Mouse (Mus musculus) hematopoietic stem cell, adult 5-6 weeks (primary cell): Measurements from ENCODE around the gene Efna4. TPM values are rescaled to one million over a fixed set of nuclear protein-coding genes. Genes with fewer than 3 reads are reported as not detected.

Experiments
- ATAC-seq, 2 experiments: fragments of 125-278 bp in 1 of 2; replicated peaks in 1 of 2; 2 replicates each; pipeline ENCODE4 v1.8.0; 2016 to 2017; ENCODE audit warnings: inconsistent platforms in 2 of 2, mild to moderate bottlenecking in 2 of 2, moderate number of reproducible peaks in 2 of 2, low read depth in 1 of 2, moderate TSS enrichment in 1 of 2; ENCODE audit not compliant: low FRiP score in 2 of 2, poor library complexity in 2 of 2, severe bottlenecking in 2 of 2, insufficient read depth in 1 of 2, low TSS enrichment in 1 of 2
- total RNA-seq: library from RNA; stranded (forward); fragments of 172-1452, 232-1000 nt; gene quantifications from 2 replicates; pipeline ENCODE4 v1.2.3, GENCODE M21; 2017

The Efna4 gene
- total RNA-seq, 1 experiment from 2014 or later = 0.99 TPM

DNA sequence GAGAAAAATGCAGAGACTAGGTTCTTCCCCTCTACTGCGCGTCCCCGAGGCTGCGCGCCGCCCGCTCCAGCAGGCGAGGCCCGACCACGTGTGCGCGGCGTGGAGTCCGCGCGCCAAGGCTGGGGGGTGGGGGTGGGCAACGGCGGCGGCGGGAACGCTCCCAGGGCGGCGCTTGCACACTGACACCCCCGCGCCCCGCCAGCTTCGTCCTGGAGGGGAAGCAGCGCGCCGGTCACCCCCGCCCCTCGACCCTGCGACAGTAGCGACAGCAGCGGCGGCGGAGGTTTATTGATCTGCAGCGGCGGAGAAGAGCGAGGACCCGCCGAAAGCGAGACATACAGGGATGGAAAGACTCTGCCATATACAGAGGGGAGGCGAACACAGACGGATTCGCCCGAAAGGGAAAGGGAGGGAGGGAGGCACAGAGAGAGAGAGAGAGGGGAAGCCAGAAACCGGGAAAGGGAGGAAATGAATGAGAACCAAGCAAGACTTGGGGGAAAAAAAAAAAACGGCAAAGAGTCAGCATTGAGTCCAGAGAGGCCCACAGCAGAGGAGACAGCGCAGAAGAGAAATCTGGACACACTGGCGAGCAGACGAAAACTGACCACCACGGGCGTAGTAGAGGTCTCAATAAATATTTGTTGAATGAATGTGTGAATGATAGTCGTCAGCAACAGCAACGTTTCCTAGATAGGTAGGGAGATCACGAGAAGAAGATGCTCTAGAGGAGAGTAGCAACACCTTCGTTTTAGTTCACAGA lies 18.1 kb downstream of the Efna4 start:
- ATAC-seq = no peak

DNA sequence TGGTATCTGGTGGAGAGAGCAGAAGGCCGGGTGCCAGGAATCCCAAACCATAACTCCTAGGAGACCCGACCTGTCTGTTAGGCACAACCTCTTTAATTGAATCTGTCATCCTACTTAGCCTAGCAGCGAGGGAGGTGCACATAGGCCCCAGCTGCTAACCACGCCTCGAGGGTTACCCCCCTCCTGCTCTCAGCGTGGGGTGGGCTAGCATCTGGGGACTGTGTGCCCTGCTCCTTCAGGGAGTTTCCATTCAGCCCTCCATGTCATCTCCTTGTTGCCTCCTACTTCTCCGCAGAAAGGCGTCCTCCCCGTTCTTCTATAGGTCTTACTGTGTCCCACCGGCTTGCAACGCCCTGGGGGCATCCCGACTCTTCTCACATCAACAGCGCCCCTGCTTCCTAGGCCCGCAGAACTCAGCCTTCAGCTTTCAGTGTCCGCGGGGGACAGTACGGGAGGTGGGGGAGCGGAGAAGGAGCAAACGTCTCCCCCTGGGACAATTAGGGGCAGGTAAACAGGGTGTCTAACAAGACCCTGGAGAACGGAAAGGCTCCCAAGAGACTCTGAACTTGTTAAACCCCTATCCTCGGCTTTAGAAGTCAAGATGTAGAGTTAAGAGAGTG lies 18.7 kb downstream of the Efna4 start:
- ATAC-seq = no peak

DNA sequence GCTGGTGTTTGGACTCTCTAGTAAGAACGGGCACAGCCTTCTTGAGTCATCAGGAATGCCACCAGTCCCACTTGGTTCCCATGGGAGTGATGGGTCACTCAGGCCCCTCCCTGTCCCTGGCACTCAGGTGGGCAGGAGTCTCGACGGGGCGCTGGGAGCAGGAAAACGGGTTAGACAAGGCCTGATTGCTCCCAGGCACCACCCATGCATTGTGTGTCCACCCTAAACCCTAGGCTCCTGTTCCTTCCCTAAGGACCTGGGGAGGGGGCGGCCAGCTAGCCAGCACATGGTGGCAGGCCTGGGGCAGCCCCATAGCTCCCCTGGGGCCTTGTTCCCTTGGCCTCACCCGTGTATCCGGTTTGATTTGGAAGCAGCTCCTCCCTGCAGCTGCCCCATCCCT lies 19.5 kb downstream of the Efna4 start:
- no peak for ATAC-seq

- no peak for ATAC-seq
These were observed 20.6 kb downstream of the Efna4 start for GRCm38 (mm10) chr3:89317246-89317645.

GRCm38 (mm10) chr3:89316833-89317232 lies 21.0 kb downstream of the Efna4 start:
- ATAC-seq = peak; percentile 38 to 63

DNA sequence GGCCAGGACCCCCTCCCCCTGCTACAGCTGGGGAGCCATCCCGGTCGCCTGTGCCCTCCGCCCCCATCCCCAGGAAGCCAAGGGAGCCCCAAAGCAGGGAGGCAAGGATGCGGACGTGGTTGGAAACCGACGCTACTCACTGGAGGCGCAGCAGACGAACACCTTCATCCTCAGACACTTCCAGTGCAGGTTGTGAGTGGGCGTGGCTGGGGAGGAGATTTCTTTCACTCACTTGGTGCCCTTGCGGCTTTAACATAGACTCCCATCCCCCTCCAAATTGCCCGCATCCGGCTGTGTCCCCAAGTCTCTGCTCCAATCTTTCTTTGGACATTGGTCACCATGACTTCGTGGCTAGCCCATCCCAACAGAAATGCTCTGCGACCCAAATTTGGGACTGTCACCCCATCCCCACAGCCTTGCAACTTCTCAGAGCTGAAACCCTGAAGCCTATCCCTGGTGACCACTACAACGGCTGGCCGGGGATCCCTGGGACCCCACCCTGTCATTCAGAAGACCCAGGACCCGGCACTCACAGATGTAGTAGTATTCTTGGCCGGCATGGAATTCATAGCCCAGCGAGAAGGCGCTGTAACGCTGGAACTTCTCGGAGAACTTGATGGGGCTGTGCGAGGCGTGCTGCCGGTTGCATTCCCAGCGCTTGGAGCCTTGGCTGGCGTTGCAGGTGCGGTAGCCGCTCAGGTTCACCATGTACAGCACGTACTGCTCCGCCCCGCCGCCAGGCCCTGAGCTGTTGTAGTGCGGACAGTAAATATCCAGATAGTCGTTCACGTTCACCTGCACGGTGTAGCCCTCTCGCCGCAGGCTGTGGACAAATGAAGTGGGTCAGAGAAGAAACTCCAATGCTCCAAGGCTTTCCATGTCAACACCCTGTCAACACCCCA lies 21.6 kb downstream of the Efna4 start:
- no peak for ATAC-seq

DNA sequence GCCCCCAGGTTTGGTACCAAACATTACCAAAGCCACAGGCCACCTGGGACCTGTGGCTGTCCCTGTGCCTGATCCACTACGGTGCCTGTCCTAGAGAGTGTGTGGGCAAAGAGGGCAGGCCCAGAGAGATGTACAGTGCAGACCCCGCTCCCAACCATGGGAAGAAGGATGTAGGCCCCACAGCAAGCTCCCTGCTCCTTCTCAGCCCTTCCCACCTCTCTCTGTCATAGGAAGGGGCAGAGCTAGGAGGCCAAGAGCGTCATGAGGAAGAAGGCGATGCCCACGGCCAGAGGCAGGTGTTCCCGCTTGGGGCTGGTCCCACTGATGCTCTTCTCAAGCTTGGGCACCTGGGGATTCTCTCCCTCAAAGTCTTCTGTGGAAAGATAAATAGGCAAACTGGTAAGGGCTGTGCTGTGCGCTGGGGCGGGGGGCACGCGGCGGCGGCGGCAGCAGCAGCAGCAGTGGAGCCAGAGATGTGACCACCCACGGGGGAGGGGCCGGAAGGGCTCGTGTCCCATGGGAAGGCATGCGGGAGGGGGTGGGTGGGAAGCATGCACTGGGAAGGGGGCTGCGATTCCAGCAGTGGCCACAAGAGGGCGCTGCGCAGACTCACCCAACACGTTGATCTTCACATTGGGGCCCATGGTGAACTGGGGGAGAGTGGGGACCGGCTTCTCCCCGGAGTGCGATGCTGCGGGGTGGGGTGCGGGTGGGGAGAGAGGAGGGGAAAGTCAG lies 22.5 kb downstream of the Efna4 start:
- no peak; a peak in 1 of 4 replicates for ATAC-seq

DNA sequence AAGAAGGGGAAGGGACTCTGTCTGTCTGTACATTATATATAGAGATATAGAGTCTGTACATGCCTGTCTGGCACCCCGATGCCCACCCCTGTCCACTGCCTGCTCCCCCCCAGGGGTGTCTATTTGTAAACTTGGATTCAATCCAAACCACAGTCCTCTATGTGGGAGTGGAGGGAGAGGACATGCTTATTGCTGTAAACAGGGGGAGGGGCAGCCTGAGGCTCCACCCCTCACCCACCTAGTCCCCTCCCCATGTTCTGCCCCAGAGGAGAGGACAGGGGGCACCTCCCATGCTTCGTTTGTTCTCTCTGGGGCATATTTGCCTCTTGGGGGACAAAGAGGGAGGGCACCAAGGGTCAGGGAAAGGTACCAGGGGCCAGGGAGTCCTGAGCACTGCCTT lies 23.0 kb downstream of the Efna4 start:
- no peak for ATAC-seq

DNA sequence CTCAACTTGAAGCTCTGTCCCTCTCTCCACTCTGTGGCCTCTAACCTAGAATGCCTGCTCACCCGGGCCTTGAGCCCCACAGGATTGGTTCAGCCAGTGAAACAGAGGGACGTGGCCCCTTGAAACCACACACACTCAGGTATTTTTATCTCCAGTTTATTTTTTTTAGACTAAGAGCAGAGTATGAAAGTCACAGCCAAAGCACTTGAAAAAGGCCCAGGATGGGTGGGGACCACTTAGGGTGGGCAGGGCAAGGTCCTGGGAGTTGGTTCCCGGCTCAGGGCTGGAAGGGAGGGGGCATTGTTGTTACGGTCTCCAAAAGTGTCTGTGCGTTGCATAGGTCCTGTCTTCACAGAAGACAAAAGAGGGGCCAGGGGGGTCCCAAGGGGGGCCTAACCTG lies 23.5 kb downstream of the Efna4 start:
- ATAC-seq = no peak

- peak; percentile 82 to 88 for ATAC-seq
These were observed 29.7 kb downstream of the Efna4 start for GRCm38 (mm10) chr3:89308089-89308488.

- ATAC-seq = no peak
These were observed 32.1 kb downstream of the Efna4 start for GRCm38 (mm10) chr3:89305551-89306325.

DNA sequence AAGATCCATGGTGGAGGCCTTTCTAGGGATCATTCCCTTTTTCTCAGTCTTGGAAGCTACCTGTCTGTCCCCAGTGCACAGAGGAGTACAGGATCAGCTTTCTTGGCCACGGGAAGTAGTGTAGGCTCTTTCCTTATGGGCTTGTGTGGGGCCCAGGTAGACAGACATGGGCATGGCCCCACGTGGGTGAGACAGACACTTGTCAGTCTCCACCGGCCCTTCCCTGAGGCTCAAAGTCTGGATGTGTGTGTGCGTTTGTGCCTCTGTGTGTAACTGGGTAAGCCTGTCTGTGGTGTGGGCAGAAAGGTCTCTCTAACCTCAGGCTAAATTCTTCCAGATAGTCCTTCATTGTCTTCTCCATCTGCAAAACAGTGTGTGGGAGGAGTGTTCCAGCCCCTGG lies 32.7 kb downstream of the Efna4 start:
- ATAC-seq = no peak

GRCm38 (mm10) chr3:89304440-89304839 lies 33.4 kb downstream of the Efna4 start:
- ATAC-seq = no peak

GRCm38 (mm10) chr3:89300514-89300913 lies 37.3 kb downstream of the Efna4 start:
- ATAC-seq = no peak

GRCm38 (mm10) chr3:89300071-89300470 lies 37.8 kb downstream of the Efna4 start:
- ATAC-seq = no peak

DNA sequence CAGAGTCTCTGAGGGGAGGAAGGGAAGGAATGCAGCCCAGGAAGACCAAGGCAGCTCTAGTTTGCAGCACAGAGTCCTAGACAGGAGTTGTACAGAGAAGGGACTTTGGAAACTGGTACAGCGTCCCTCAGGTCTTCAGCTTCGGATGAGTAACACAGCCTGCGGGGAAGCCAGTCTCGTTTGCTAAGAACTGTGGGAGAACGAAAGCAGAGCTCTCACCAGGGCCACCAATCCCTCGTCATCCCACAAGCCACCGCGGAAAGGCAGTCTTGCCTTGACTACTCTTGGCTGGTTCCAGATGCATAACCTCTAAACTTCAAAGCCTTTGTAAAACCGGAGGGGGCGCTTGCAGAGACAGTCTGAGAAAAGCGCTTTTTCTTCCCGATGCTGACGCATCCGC lies 38.3 kb downstream of the Efna4 start:
- peak; percentile 37 to 48; a peak in 3 of 4 replicates for ATAC-seq

DNA sequence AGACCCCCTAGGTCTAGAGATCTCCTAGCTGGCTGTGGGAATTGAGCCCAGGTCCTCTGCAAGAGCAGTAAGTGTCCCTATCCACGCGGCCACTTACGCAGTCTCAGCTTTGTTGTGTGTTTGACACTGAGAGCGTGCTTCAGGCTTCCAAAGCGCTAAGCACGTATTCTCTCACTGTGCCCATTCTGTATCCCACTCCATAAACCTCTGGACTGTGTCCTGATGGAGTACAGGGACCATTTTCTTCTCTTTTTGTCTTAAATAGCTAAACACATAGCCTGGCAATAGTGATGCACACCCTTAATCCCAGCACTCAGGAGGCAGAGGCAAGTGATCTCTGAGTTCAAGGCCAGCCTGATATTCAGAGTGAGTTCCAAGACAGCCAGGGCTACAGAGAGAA lies 38.9 kb downstream of the Efna4 start:
- ATAC-seq = no peak
